Mouse (Mus musculus): ENCODE measurements around the gene 4933428G20Rik. TPM values are rescaled to one million over a fixed set of nuclear protein-coding genes. Genes with fewer than 3 reads are reported as not detected.

4933428G20Rik gene
- polyA plus RNA-seq (2014; fragmentation: Nextera tagmentation; extraction: Ambion mirVana) = 0.11 TPM in 1 of 2 replicates, not detected in the other

DNA sequence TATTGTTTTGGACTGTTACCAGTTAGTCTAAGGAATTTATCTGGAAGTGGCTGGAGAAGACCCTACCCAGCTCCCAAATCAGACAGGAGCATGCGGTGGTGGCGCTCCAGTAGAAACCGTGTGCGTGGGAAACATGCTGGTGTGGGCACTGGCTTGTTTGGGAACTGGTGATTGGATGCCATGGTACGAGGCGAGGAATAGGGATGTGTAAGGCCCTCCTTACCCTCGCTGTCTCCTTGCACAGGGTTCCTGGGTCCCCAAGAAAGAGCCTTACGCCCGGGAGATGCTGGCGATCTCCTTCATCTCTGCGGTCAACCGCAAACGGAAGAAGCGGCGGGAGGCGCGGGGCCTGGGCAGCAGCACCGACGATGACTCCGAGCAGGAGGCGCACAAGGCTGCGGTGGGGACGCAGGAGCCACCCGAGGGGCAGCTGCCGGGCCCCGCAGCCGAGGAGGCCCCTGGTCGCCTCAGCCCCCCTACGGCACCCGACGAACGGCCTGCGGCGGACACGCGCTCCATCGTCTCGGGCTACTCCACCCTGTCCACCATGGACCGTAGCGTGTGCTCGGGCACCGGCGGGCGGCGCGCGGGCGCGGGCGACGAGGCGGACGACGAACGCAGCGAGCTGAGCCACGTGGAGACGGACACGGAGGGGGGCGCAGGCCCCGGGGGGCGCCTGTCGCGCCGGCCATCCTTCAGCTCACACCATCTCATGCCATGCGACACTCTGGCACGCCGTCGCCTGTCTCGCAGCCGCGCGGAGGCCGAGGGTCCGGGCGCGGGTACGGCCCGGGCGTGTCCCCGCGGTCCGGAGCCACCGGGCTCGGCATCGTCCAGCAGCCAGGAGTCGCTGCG is at the start of gene 4933428G20Rik:
Gene 4933428G20Rik (minus strand): TSS at position 476 of the 855 bp plus-strand sequence.
- Histone ChIP-seq H3K9me3 (replicated peaks; ENCODE audit: control insufficient read depth, low read length) (no peaks in the 10 kb centered on the region), H3K27ac (ENCODE audit: low read depth, low read length) (no peak within 1 kb of the TSS), H3K27me3 (ENCODE audit: control insufficient read depth, insufficient read depth, low read length) (peaks cover 39% of the 10 kb centered on the region), H3K36me3 (ENCODE audit: control insufficient read depth, insufficient read depth, low read length) (peaks cover 22% of the 10 kb centered on the region), H3K4me2 (peak within 1 kb of the TSS; percentile 63), H3K9ac (ENCODE audit: low read depth, low read length) (peak within 1 kb of the TSS; percentile 28), H3K4me3 (ENCODE audit: low read depth, low read length) (peak within 1 kb of the TSS; percentile 32), H3K4me1 (ENCODE audit: control insufficient read depth, insufficient read depth, low read length) (peaks cover 11% of the 10 kb centered on the region; the same call in 1 of the 2 replicates)
- 22% methylated on average over 66 of the region's 88 CpGs for WGBS (ENCODE audit: insufficient replicate concordance)
- ATAC-seq (replicated peaks; ENCODE audit: insufficient number of reproducible peaks, low FRiP score, low TSS enrichment) = peak; percentile 32; the same call in 1 of the 2 replicates

- H3K27me3 ChIP-seq (ENCODE audit: control insufficient read depth, insufficient read depth, low read length) = peaks cover 94% of the 10 kb centered on the region
- ATAC-seq (replicated peaks; ENCODE audit: insufficient number of reproducible peaks, low FRiP score, low TSS enrichment) = no peak
- no peak overlapping the region for H3K9ac ChIP-seq (ENCODE audit: low read depth, low read length)
- 25% methylated on average over 8 of the region's 8 CpGs for WGBS (ENCODE audit: insufficient replicate concordance)
- peaks cover 14% of the 10 kb centered on the region for H3K4me1 ChIP-seq (ENCODE audit: control insufficient read depth, insufficient read depth, low read length)
- H3K9me3 ChIP-seq (replicated peaks; ENCODE audit: control insufficient read depth, low read length) = no peaks in the 10 kb centered on the region
- no peak overlapping the region for H3K27ac ChIP-seq (ENCODE audit: low read depth, low read length)
- H3K4me3 ChIP-seq (ENCODE audit: low read depth, low read length) = no peak overlapping the region
- H3K36me3 ChIP-seq (ENCODE audit: control insufficient read depth, insufficient read depth, low read length) = no peaks in the 10 kb centered on the region
- no peak overlapping the region for H3K4me2 ChIP-seq
These were observed 48.6 kb upstream of the 4933428G20Rik start for GRCm38 (mm10) chr11:97548757-97549156.

DNA sequence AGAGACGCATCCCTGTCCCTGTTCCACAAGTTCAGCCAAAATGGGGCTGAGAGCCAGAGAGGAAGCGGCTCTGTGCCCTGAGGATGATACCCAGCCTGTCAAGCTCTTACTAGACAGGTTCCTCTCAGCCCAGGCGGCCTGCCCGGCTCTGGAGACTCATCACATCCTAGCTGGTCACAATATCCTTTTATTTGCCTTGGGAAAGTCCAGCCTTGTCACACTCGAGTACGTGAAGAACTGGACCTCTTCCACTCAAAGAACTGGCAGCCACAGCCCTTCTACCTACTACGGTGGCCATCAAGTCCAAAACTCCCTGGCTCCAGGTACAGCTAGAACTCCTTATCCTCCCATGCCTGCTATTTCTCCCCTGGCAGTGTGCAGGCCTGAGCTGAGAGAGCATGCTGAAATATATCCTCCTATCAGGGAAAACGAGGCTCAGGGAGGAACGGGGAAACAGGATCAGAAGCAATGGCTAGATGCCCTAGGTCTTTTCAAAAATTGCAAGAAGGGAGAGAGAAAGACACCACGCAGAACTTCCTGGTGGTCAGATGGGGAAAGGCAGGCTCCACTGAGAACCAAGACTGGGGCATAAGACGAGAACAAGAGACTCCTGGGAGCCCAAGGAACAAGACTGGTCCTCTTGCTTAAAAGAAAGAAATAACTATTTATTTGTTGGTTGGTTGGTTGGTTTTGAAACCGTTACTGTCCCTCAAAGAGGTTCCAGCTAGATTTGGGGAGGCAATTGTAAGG is 48.0 kb upstream of the 4933428G20Rik start:
- Histone ChIP-seq H3K36me3 (ENCODE audit: control insufficient read depth, insufficient read depth, low read length) (no peaks in the 10 kb centered on the region), H3K27ac (ENCODE audit: low read depth, low read length) (no peak overlapping the region), H3K9ac (ENCODE audit: low read depth, low read length) (no peak overlapping the region), H3K4me3 (ENCODE audit: low read depth, low read length) (no peak overlapping the region), H3K4me2 (no peak overlapping the region), H3K27me3 (ENCODE audit: control insufficient read depth, insufficient read depth, low read length) (peaks cover 100% of the 10 kb centered on the region), H3K4me1 (ENCODE audit: control insufficient read depth, insufficient read depth, low read length) (peaks cover 14% of the 10 kb centered on the region), H3K9me3 (replicated peaks; ENCODE audit: control insufficient read depth, low read length) (no peaks in the 10 kb centered on the region)
- 52% methylated on average over 12 of the region's 12 CpGs for WGBS (ENCODE audit: insufficient replicate concordance)
- no peak for ATAC-seq (replicated peaks; ENCODE audit: insufficient number of reproducible peaks, low FRiP score, low TSS enrichment)

- peaks cover 100% of the 10 kb centered on the region for H3K27me3 ChIP-seq (ENCODE audit: control insufficient read depth, insufficient read depth, low read length)
- peak overlapping the region; percentile 59; the same call in 1 of the 2 replicates for H3K9ac ChIP-seq (ENCODE audit: low read depth, low read length)
- no peak for ATAC-seq (replicated peaks; ENCODE audit: insufficient number of reproducible peaks, low FRiP score, low TSS enrichment)
- H3K4me3 ChIP-seq (ENCODE audit: low read depth, low read length) = peak overlapping the region; percentile 65
- H3K4me2 ChIP-seq = peak overlapping the region; percentile 99
- no peak overlapping the region for H3K27ac ChIP-seq (ENCODE audit: low read depth, low read length)
- no peaks in the 10 kb centered on the region for H3K9me3 ChIP-seq (replicated peaks; ENCODE audit: control insufficient read depth, low read length)
- no peaks in the 10 kb centered on the region for H3K36me3 ChIP-seq (ENCODE audit: control insufficient read depth, insufficient read depth, low read length)
- peaks cover 14% of the 10 kb centered on the region for H3K4me1 ChIP-seq (ENCODE audit: control insufficient read depth, insufficient read depth, low read length)
- WGBS (ENCODE audit: insufficient replicate concordance) = under 1% methylated on average over 52 of the region's 73 CpGs
These were observed 46.8 kb upstream of the 4933428G20Rik start for GRCm38 (mm10) chr11:97546804-97547411.

DNA sequence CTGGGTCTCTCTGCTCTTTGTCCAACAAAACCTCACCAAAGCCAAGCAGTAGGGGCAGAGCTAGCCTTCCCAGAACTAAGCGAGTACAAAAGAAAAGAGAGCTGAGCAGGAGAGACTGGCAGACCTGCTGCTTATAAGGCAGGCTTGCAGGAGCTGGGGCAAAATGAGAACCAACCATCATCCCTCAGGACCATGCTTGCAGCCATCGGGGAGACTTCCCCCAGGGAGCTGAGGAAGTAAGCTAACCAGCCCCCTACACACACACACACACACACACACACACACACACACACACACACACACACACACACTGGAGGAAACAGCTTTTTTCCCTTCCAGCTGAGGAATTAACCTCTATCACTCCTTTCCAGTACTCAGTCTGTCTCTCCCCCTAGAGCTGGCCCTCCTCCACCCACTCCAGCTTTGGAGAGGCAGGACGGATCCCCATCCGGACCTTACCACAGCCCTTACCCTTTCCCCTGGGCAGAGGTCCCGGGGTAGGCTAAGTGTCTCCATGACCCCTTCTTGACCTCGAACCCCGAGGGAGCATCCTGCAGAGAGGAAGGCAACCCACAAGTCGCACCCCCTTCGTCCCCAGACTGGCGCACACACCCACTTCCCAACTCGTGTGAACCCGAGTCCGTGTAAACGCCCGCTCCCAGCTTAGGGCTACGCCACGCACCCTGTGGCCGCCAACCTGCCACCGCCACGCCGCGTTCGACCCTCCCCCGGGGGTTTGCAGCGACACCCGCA is 45.8 kb upstream of the 4933428G20Rik start:
- WGBS (ENCODE audit: insufficient replicate concordance) = 4% methylated on average over 26 of the region's 26 CpGs
- peaks cover 99% of the 10 kb centered on the region for H3K27me3 ChIP-seq (ENCODE audit: control insufficient read depth, insufficient read depth, low read length)
- no peaks in the 10 kb centered on the region for H3K9me3 ChIP-seq (replicated peaks; ENCODE audit: control insufficient read depth, low read length)
- H3K9ac ChIP-seq (ENCODE audit: low read depth, low read length) = peak overlapping the region; percentile 59; the same call in 1 of the 2 replicates
- peak overlapping the region; percentile 65 for H3K4me3 ChIP-seq (ENCODE audit: low read depth, low read length)
- H3K4me1 ChIP-seq (ENCODE audit: control insufficient read depth, insufficient read depth, low read length) = peaks cover 8% of the 10 kb centered on the region
- no peak for ATAC-seq (replicated peaks; ENCODE audit: insufficient number of reproducible peaks, low FRiP score, low TSS enrichment)
- H3K4me2 ChIP-seq = peak overlapping the region; percentile 99
- H3K36me3 ChIP-seq (ENCODE audit: control insufficient read depth, insufficient read depth, low read length) = no peaks in the 10 kb centered on the region
- H3K27ac ChIP-seq (ENCODE audit: low read depth, low read length) = no peak overlapping the region

DNA sequence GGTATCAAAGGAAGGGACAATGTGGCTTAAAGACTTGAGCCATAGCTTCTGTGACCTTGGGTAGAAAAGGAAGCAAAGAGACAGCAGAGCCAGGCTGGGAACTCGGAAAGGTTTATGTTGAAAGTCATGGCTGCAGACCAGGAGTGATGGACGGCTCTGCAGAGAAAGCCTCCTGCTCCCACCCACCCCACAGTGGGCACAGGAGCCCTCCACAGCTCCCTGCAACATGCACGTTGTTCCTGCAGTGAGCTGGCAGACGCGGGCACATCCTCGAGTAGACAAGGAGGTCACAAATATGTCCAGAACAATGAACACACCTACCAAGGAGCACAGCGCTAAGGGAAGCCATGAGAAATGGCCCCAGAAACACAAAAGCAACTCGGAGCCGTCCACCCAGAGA is 43.7 kb upstream of the 4933428G20Rik start:
- no peak overlapping the region for H3K4me2 ChIP-seq
- H3K9me3 ChIP-seq (replicated peaks; ENCODE audit: control insufficient read depth, low read length) = no peaks in the 10 kb centered on the region
- 73% methylated on average over 9 of the region's 9 CpGs for WGBS (ENCODE audit: insufficient replicate concordance)
- ATAC-seq (replicated peaks; ENCODE audit: insufficient number of reproducible peaks, low FRiP score, low TSS enrichment) = no peak
- H3K4me1 ChIP-seq (ENCODE audit: control insufficient read depth, insufficient read depth, low read length) = peaks cover 8% of the 10 kb centered on the region
- peaks cover 87% of the 10 kb centered on the region for H3K27me3 ChIP-seq (ENCODE audit: control insufficient read depth, insufficient read depth, low read length)
- no peaks in the 10 kb centered on the region for H3K36me3 ChIP-seq (ENCODE audit: control insufficient read depth, insufficient read depth, low read length)
- no peak overlapping the region for H3K27ac ChIP-seq (ENCODE audit: low read depth, low read length)
- H3K4me3 ChIP-seq (ENCODE audit: low read depth, low read length) = no peak overlapping the region
- H3K9ac ChIP-seq (ENCODE audit: low read depth, low read length) = no peak overlapping the region

- no peak for ATAC-seq (replicated peaks; ENCODE audit: insufficient number of reproducible peaks, low FRiP score, low TSS enrichment)
- no peaks in the 10 kb centered on the region for H3K36me3 ChIP-seq (ENCODE audit: control insufficient read depth, insufficient read depth, low read length)
- peaks cover 8% of the 10 kb centered on the region for H3K4me1 ChIP-seq (ENCODE audit: control insufficient read depth, insufficient read depth, low read length)
- no peak overlapping the region for H3K27ac ChIP-seq (ENCODE audit: low read depth, low read length)
- H3K4me2 ChIP-seq = no peak overlapping the region
- H3K9ac ChIP-seq (ENCODE audit: low read depth, low read length) = no peak overlapping the region
- no peaks in the 10 kb centered on the region for H3K9me3 ChIP-seq (replicated peaks; ENCODE audit: control insufficient read depth, low read length)
- H3K4me3 ChIP-seq (ENCODE audit: low read depth, low read length) = no peak overlapping the region
- H3K27me3 ChIP-seq (ENCODE audit: control insufficient read depth, insufficient read depth, low read length) = peaks cover 83% of the 10 kb centered on the region
- WGBS (ENCODE audit: insufficient replicate concordance) = 53% methylated on average over 12 of the region's 12 CpGs
These were observed 43.1 kb upstream of the 4933428G20Rik start for GRCm38 (mm10) chr11:97543181-97543733.

Measured in heart, embryonic 11.5 days (tissue).